Mouse (Mus musculus): ENCODE measurements around the gene Pmepa1.

DNA sequence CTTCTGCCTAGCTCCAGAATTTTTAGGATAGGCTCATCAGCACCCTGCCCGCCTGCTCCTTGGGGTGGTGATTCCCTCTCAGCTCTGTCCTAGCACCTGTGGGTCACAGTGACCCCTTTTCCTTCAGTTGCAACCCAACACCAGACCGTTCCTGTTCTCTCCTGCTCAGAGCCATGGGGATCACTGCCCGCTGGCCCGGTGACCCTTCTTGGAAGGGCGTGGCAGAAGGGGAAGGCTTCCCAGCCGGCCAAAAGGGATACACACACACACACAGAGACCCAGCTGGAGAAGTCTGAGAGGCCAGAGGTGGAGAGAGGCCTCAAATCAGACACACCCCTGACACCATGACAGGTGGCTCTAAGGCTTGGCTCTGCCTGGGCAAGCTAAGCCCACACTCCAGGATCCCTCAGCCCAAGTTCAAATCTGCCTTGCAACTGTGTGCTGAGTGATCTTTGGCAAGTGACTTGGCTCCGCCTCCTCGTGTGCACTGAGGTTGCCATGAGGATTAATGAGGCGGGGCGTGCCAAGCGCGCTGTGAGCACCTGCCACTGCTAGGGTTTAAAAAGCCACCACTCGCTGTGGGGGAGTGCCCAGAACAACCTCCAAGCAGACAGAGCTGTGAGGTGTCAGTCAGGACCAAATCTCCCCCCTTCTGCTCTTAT is 11.7 kb downstream of the Pmepa1 start:
- TF ChIP-seq GATA1 (IDR thresholded peaks at IDR 0.05; ENCODE audit: borderline replicate concordance, low read length) (no peak), FLI1 (IDR thresholded peaks at IDR 0.05; ENCODE audit: low read length) (no peak)
